Comparison of ENCODE assay signal across 46 mouse cellular contexts in genomic region chr2:85522859-85523489, GRCm38 (mm10). TPM values are rescaled to one million over a fixed set of nuclear protein-coding genes. Genes with fewer than 3 reads are reported as not detected.
"Had no signal": no experiment of that assay in that cellular context is flagged by ENCODE, and none has a peak within 500 bp of the region (broad histone marks: within the 10 kb centered on the region; RNA-seq: fewer than 3 reads in every experiment).

No protein-coding gene starts in this region.

- H3K4me3 ChIP-seq: left cerebral cortex, adult 2 months; limb, embryonic 10.5 days; limb, embryonic 12.5 days; limb, embryonic 13.5 days; limb, embryonic 15.5 days; liver, embryonic 12.5 days; liver, embryonic 13.5 days; liver, embryonic 15.5 days; lung, embryonic 15.5 days; megakaryocyte, embryonic 14.5 days; midbrain, embryonic 13.5 days; midbrain, embryonic 15.5 days; myocyte; neural tube, embryonic 12.5 days had no signal

- H3K4me1 ChIP-seq: limb, embryonic 10.5 days; limb, embryonic 12.5 days; limb, embryonic 13.5 days; limb, embryonic 15.5 days; liver, embryonic 12.5 days; liver, embryonic 13.5 days; liver, embryonic 15.5 days; lung, embryonic 15.5 days; megakaryocyte, embryonic 14.5 days; midbrain, embryonic 13.5 days; midbrain, embryonic 15.5 days; neural tube, embryonic 12.5 days had no signal

- H3K9me3 ChIP-seq: limb, embryonic 10.5 days; limb, embryonic 12.5 days; limb, embryonic 13.5 days; limb, embryonic 15.5 days; liver, embryonic 12.5 days; liver, embryonic 13.5 days; liver, embryonic 15.5 days; lung, embryonic 15.5 days; midbrain, embryonic 13.5 days; midbrain, embryonic 15.5 days; neural tube, embryonic 12.5 days had no signal

- H3K4me2 ChIP-seq: limb, embryonic 12.5 days; limb, embryonic 13.5 days; limb, embryonic 15.5 days; liver, embryonic 11.5 days; liver, embryonic 12.5 days; liver, embryonic 13.5 days; liver, embryonic 15.5 days; lung, embryonic 14.5 days; lung, embryonic 15.5 days; midbrain, embryonic 13.5 days; midbrain, embryonic 15.5 days; neural tube, embryonic 12.5 days had no signal

- ATAC-seq: liver, embryonic 12.5 days; liver, postnatal 0 days; lung, postnatal 0 days; midbrain, embryonic 13.5 days; midbrain, embryonic 15.5 days; midbrain, embryonic 16.5 days had no signal

- H3K27ac ChIP-seq: left cerebral cortex, adult 2 months; limb, embryonic 10.5 days; limb, embryonic 12.5 days; limb, embryonic 13.5 days; limb, embryonic 15.5 days; liver, embryonic 12.5 days; liver, embryonic 13.5 days; liver, embryonic 14.5 days; liver, embryonic 15.5 days; lung, embryonic 15.5 days; macrophage; midbrain, embryonic 13.5 days; midbrain, embryonic 15.5 days; neural tube, embryonic 12.5 days had no signal

- H3K36me3 ChIP-seq: limb, embryonic 10.5 days; limb, embryonic 12.5 days; limb, embryonic 13.5 days; limb, embryonic 15.5 days; liver, embryonic 12.5 days; liver, embryonic 13.5 days; liver, embryonic 15.5 days; lung, embryonic 15.5 days; midbrain, embryonic 13.5 days; midbrain, embryonic 15.5 days; neural tube, embryonic 12.5 days had no signal

- H3K27me3 ChIP-seq: limb, embryonic 12.5 days; limb, embryonic 13.5 days; limb, embryonic 15.5 days; liver, embryonic 12.5 days; liver, embryonic 13.5 days; liver, embryonic 15.5 days; lung, embryonic 15.5 days; megakaryocyte, embryonic 14.5 days; midbrain, embryonic 13.5 days; midbrain, embryonic 15.5 days; neural tube, embryonic 12.5 days had no signal

- H3K9ac ChIP-seq: limb, embryonic 12.5 days; limb, embryonic 13.5 days; limb, embryonic 15.5 days; liver, embryonic 12.5 days; liver, embryonic 13.5 days; liver, embryonic 14.5 days; liver, embryonic 15.5 days; liver, postnatal 0 days; lung, embryonic 14.5 days; lung, embryonic 15.5 days; midbrain, embryonic 13.5 days; midbrain, embryonic 15.5 days; neural tube, embryonic 12.5 days had no signal

- DNase-seq: left cerebral cortex, postnatal 4 days; liver; liver, embryonic 13.5 days; liver, postnatal 0 days; lung, adult 18-20 months; lung, adult 2 months; lung, embryonic 14.5 days; lung, postnatal 10 days; lung, postnatal 14 days; lung, postnatal 36 days; lung, postnatal 4 days; midbrain, embryonic 14.5 days had no signal

RNA-seq across cellular contexts. Expression of gene 4833423E24Rik, which starts 4.2 kb away (rescaled TPM):
- total RNA-seq: left cerebral cortex, adult 18-20 months; left cerebral cortex, adult 2 months; left cerebral cortex, postnatal 36 days; liver, adult 2 months; megakaryocyte progenitor cell, adult 5-6 weeks; megakaryocyte, adult 5-6 weeks; megakaryocyte-erythroid progenitor cell, adult 5-6 weeks; monocyte, adult 5-6 weeks had no signal
- polyA plus RNA-seq: limb, embryonic 10.5 days; limb, embryonic 11.5 days; limb, embryonic 12.5 days; liver, adult 2 months; liver, embryonic 11.5 days; liver, embryonic 12.5 days; liver, embryonic 13.5 days; liver, embryonic 14.5 days; liver, embryonic 15.5 days; liver, embryonic 16.5 days; liver, postnatal 0 days; lung, embryonic 14.5 days; macrophage; midbrain, embryonic 13.5 days; myocyte; neural tube, embryonic 11.5 days; neural tube, embryonic 12.5 days had no signal

RNA-seq across cellular contexts. Expression of gene Olfr996, which starts 56.0 kb away (rescaled TPM):
- total RNA-seq: left cerebral cortex, adult 18-20 months; left cerebral cortex, adult 2 months; left cerebral cortex, adult 8-10 months; left cerebral cortex, postnatal 10 days; left cerebral cortex, postnatal 14 days; left cerebral cortex, postnatal 25 days; left cerebral cortex, postnatal 36 days; left cerebral cortex, postnatal 4 days; liver, adult 2 months; megakaryocyte progenitor cell, adult 5-6 weeks; megakaryocyte, adult 5-6 weeks; megakaryocyte-erythroid progenitor cell, adult 5-6 weeks; monocyte, adult 5-6 weeks had no signal
- polyA plus RNA-seq: limb, embryonic 10.5 days; limb, embryonic 11.5 days; limb, embryonic 12.5 days; limb, embryonic 13.5 days; limb, embryonic 14.5 days; limb, embryonic 15.5 days; liver, adult 2 months; liver, embryonic 11.5 days; liver, embryonic 12.5 days; liver, embryonic 13.5 days; liver, embryonic 14.5 days; liver, embryonic 15.5 days; liver, embryonic 16.5 days; liver, postnatal 0 days; lung, adult 2 months; lung, embryonic 14.5 days; lung, embryonic 15.5 days; lung, embryonic 16.5 days; lung, postnatal 0 days; macrophage; midbrain, embryonic 13.5 days; midbrain, embryonic 14.5 days; midbrain, embryonic 15.5 days; midbrain, embryonic 16.5 days; myocyte; neural tube, embryonic 11.5 days; neural tube, embryonic 12.5 days had no signal
